Mouse (Mus musculus): ENCODE measurements around the gene Kremen2. TPM values are rescaled to one million over a fixed set of nuclear protein-coding genes. Genes with fewer than 3 reads are reported as not detected.
"Not testable (repeated sequence)": the region's sequence is repeated elsewhere in the genome, so short reads cannot be mapped to it uniquely, and the experiment has no call there.

Gene Kremen2
- polyA plus RNA-seq, 1 experiment from 2014 or later, result 1.6 TPM

GRCm38 (mm10) chr17:23776216-23776615, 30.6 kb upstream of the Kremen2 start:
- Histone ChIP-seq H3K9ac (no peak overlapping the region), H3K27ac (no peak overlapping the region), H3K4me3 (replicated peaks) (no peak overlapping the region), H3K9me3 (no peaks in the 10 kb centered on the region), H3K4me2 (no peak overlapping the region), H3K36me3 (replicated peaks) (no peaks in the 10 kb centered on the region; the same call in 1 of the 2 replicates), H3K4me1 (peaks cover 6% of the 10 kb centered on the region; the same call in 1 of the 2 replicates), H3K27me3 (no peaks in the 10 kb centered on the region)
- WGBS, result 79% methylated on average over 10 of the region's 10 CpGs
- no peak for ATAC-seq (ENCODE audit: low FRiP score)

DNA sequence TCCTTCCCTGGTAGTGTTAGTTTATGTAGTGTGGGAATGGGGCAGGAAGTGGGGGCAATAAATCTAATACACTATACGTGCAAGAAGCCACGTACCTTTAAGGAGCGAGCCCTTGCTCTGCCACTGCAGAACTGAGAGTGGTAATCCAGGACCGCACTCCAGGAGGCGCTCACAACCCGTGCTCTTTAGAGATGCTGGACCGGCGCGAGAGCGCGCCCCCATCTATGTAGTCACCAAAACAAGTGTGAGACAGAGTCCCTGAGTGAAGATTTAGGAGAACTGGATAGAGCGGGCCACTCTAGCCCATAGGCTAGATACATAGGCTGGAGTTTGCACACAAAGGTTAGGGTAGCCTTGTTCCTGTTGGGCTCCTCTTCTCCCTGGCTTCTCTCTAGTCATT, 28.5 kb upstream of the Kremen2 start:
- Histone ChIP-seq H3K9ac (no peak overlapping the region), H3K4me3 (replicated peaks) (no peak overlapping the region), H3K4me2 (no peak overlapping the region), H3K27me3 (no peaks in the 10 kb centered on the region), H3K27ac (no peak overlapping the region), H3K36me3 (replicated peaks) (peaks cover 1% of the 10 kb centered on the region; the same call in 1 of the 2 replicates), H3K9me3 (no peaks in the 10 kb centered on the region), H3K4me1 (peaks cover 19% of the 10 kb centered on the region)
- WGBS, result 4% methylated on average over 12 of the region's 12 CpGs
- ATAC-seq (ENCODE audit: low FRiP score), result peak; percentile 25; the same call in 1 of the 2 replicates

DNA sequence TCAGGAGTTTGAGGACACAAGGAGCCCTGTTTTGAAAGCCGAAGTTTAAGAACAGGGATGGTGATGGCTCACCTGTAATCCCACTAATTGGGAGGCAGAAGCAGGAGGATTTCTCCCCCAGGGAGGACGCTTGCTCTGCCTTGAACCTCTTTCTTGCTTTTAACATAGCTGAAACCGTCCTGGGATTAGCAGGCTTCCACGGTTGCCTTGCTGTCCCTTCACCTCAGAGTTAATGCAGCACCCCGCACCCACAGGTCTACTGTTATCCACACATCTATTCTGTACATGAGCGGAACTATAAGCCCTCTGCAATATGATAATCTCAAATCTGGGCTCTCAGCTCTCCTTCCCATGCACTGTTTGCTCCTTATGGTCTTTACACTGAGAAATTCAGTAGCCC, 28.0 kb upstream of the Kremen2 start:
- H3K9ac ChIP-seq, result no peak overlapping the region
- no peak overlapping the region for H3K4me2 ChIP-seq
- 77% methylated on average over 6 of the region's 6 CpGs for WGBS
- no peaks in the 10 kb centered on the region for H3K9me3 ChIP-seq
- peaks cover 19% of the 10 kb centered on the region for H3K4me1 ChIP-seq
- no peaks in the 10 kb centered on the region for H3K27me3 ChIP-seq
- no peak overlapping the region for H3K4me3 ChIP-seq (replicated peaks)
- H3K36me3 ChIP-seq (replicated peaks), result peaks cover 4% of the 10 kb centered on the region
- ATAC-seq (ENCODE audit: low FRiP score), result no peak
- H3K27ac ChIP-seq, result no peak overlapping the region

GRCm38 (mm10) chr17:23772219-23772556, 26.6 kb upstream of the Kremen2 start:
- Histone ChIP-seq H3K36me3 (replicated peaks) (peaks cover 14% of the 10 kb centered on the region), H3K4me3 (replicated peaks) (peak overlapping the region; percentile 89; the same call in 1 of the 2 replicates), H3K4me1 (peaks cover 19% of the 10 kb centered on the region), H3K4me2 (peak overlapping the region; percentile 64)
- 87% methylated on average over 2 of the region's 2 CpGs for WGBS
- H3K27me3 ChIP-seq; H3K9ac ChIP-seq; H3K9me3 ChIP-seq; H3K27ac ChIP-seq; ATAC-seq (ENCODE audit: low FRiP score): not testable (repeated sequence)

- Histone ChIP-seq H3K9ac (peak within 1 kb of the TSS; percentile 94), H3K9me3 (no peaks in the 10 kb centered on the region), H3K27me3 (no peaks in the 10 kb centered on the region), H3K27ac (peak within 1 kb of the TSS; percentile 88), H3K4me1 (peaks cover 19% of the 10 kb centered on the region), H3K4me3 (replicated peaks) (peak within 1 kb of the TSS; percentile 89), H3K36me3 (replicated peaks) (peaks cover 14% of the 10 kb centered on the region), H3K4me2 (peak within 1 kb of the TSS; percentile 64)
- WGBS, result 3% methylated on average over 58 of the region's 58 CpGs
- peak; percentile 98 for ATAC-seq (ENCODE audit: low FRiP score)
Observed at GRCm38 (mm10) chr17:23771284-23772218, 25.9 kb upstream of the Kremen2 start, which contains the start of gene Flywch1. Gene Flywch1, minus strand, starts transcription at chr17:23771602.

DNA sequence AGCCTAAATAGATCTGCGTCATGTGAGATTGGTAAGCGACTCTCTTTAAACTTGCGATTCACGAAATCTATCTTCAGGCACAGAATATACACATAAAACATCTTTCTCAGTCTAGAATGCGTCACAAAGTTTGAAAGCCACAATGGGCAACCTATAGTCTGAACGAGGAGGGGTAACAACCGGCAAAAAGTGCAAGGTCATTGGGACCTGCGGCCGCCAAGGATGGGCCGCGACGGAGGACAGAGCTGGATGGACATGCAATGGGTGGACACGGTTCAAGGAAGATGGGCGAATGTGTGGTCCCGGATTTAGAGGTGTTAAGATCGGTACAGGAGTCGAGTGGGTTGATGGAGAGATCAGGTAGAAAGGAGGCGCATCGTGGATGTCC, 25.3 kb upstream of the Kremen2 start:
- H3K4me3 ChIP-seq (replicated peaks), result peak overlapping the region; percentile 89
- H3K4me2 ChIP-seq, result peak overlapping the region; percentile 64
- peak overlapping the region; percentile 88 for H3K27ac ChIP-seq
- no peaks in the 10 kb centered on the region for H3K27me3 ChIP-seq
- H3K36me3 ChIP-seq (replicated peaks), result peaks cover 14% of the 10 kb centered on the region
- H3K9me3 ChIP-seq, result no peaks in the 10 kb centered on the region
- peak overlapping the region; percentile 94 for H3K9ac ChIP-seq
- under 1% methylated on average over 19 of the region's 19 CpGs for WGBS
- ATAC-seq (ENCODE audit: low FRiP score), result peak; percentile 34; the same call in 1 of the 2 replicates
- peaks cover 19% of the 10 kb centered on the region for H3K4me1 ChIP-seq

DNA sequence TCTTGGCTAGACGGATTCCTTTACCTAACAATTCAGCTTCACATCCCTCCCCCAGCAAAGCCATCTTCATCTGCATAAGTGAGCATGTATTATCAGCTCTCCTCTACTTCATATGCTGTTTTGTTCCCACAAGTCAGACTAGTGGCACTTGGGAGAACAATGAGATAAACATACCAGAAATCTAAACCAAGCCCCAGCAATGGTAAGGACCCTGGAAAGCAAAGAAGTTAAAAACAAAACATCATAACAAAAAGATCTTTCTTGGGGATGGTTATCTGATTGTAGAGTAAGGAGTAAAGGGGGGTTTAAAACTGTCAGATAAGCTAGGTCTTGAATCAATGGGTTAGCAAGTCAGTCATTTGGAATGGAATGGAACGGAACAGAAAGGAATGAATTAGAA, 24.9 kb upstream of the Kremen2 start:
- H3K27ac ChIP-seq, result peak overlapping the region; percentile 88
- peak overlapping the region; percentile 89 for H3K4me3 ChIP-seq (replicated peaks)
- WGBS, result 8% methylated on average over 2 of the region's 2 CpGs

DNA sequence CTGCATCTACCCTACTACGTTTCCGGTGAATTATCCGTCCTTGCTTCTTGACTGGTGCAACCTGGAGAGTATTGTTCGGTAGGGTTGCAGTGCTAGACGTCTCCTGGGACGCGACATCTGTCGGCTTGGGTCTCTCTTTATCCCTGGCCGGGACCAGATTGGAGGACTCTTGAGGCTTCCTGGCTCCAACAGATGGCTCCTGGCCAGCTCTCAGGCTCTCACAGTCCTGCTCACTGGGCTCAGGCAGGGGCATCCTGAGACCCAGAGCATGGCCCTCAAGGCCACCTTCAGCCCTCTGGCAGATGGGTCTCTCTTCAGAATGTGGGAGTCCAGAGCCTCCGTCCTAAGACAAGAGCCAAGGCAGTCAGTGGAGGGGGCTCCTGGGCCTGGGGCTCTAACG, 17.3 kb upstream of the Kremen2 start:
- Histone ChIP-seq H3K9ac (no peak overlapping the region), H3K4me3 (replicated peaks) (no peak overlapping the region), H3K27me3 (no peaks in the 10 kb centered on the region), H3K36me3 (replicated peaks) (peaks cover 61% of the 10 kb centered on the region), H3K4me2 (no peak overlapping the region), H3K27ac (no peak overlapping the region), H3K9me3 (no peaks in the 10 kb centered on the region), H3K4me1 (peaks cover 3% of the 10 kb centered on the region; the same call in 1 of the 2 replicates)
- 93% methylated on average over 11 of the region's 11 CpGs for WGBS
- no peak for ATAC-seq (ENCODE audit: low FRiP score)

More for the DNA sequence above, 24.9 kb upstream of the Kremen2 start:
- H3K9ac ChIP-seq, result peak overlapping the region; percentile 94
- no peak for ATAC-seq (ENCODE audit: low FRiP score)
- no peaks in the 10 kb centered on the region for H3K27me3 ChIP-seq
- no peaks in the 10 kb centered on the region for H3K9me3 ChIP-seq
- peak overlapping the region; percentile 64 for H3K4me2 ChIP-seq
- H3K4me1 ChIP-seq, result peaks cover 19% of the 10 kb centered on the region
- H3K36me3 ChIP-seq (replicated peaks), result peaks cover 14% of the 10 kb centered on the region

DNA sequence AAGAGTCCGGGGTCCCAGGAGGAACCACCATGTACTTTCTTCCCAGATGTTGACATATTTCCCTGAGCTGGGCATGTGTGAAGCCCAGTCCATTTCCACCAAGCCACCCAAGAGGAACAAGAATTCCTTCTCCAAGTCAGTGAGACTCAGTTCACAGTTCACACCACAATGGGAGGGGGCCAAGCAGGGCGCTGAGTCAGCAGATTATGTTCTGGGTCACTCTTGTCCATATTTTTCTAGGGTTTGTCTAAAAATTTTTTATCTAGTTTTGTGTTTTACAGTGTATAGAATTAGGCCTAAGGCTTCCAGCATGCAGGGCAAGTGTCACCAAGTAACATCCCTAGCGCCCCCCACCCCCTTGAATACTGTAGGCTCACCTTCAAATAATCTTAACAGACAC, 15.5 kb upstream of the Kremen2 start:
- no peak overlapping the region for H3K4me2 ChIP-seq
- WGBS, result 93% methylated on average over 3 of the region's 3 CpGs
- no peak overlapping the region for H3K9ac ChIP-seq
- ATAC-seq (ENCODE audit: low FRiP score), result no peak
- H3K4me3 ChIP-seq (replicated peaks), result no peak overlapping the region
- H3K4me1 ChIP-seq, result peaks cover 3% of the 10 kb centered on the region; the same call in 1 of the 2 replicates
- no peaks in the 10 kb centered on the region for H3K27me3 ChIP-seq
- H3K36me3 ChIP-seq (replicated peaks), result peaks cover 76% of the 10 kb centered on the region
- no peaks in the 10 kb centered on the region for H3K9me3 ChIP-seq
- H3K27ac ChIP-seq, result no peak overlapping the region

GRCm38 (mm10) chr17:23760231-23760630, 14.6 kb upstream of the Kremen2 start:
- 95% methylated on average over 9 of the region's 9 CpGs for WGBS
- Histone ChIP-seq H3K9ac (no peak overlapping the region), H3K27me3 (no peaks in the 10 kb centered on the region), H3K4me1 (peaks cover 3% of the 10 kb centered on the region; the same call in 1 of the 2 replicates), H3K27ac (no peak overlapping the region), H3K36me3 (replicated peaks) (peaks cover 85% of the 10 kb centered on the region), H3K4me3 (replicated peaks) (no peak overlapping the region), H3K9me3 (no peaks in the 10 kb centered on the region), H3K4me2 (no peak overlapping the region)
- no peak for ATAC-seq (ENCODE audit: low FRiP score)

DNA sequence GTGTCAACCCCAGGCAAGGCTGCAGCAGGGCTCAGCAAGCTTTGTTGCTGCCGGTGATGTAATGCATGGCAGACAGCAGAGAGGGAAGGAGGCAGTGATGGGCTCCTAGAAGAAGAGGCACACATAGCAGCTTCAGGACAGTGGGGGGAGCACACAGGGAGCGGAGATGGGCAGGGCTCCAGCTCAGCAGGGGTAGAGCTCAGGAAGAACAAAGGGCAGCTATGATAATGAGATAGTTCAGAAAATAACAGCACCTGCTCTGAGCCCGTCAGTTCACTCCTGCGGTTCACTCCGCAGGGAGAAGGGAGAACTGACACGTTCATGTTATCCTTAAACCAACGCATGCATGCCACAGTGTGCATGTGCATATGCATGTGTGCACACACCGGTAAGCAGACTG, 13.2 kb upstream of the Kremen2 start:
- Histone ChIP-seq H3K27me3 (no peaks in the 10 kb centered on the region), H3K9me3 (no peaks in the 10 kb centered on the region), H3K4me3 (replicated peaks) (no peak overlapping the region), H3K4me1 (peaks cover 3% of the 10 kb centered on the region; the same call in 1 of the 2 replicates), H3K27ac (no peak overlapping the region), H3K4me2 (no peak overlapping the region), H3K36me3 (replicated peaks) (peaks cover 93% of the 10 kb centered on the region), H3K9ac (no peak overlapping the region)
- WGBS, result 83% methylated on average over 8 of the region's 8 CpGs
- ATAC-seq (ENCODE audit: low FRiP score), result no peak

DNA sequence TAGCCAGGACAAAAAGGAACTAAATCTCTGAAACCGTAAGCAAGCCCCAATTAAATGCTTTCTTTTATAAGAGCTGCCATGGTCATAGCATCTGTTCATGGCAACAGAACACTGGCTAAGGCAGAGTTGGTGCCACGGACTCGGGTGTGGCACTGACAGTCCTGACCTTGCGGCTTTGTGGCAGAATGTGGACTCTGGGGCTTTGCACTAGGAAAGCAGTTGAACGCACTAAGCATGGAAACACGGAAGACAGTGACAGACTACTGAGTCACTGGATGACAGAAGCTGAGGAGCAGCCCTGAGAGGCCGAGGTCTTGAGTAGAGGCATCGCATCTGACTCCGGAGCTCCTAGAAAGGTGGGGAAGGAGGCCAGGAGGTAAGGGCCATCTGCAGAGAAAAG, 11.9 kb upstream of the Kremen2 start:
- H3K36me3 ChIP-seq (replicated peaks), result peaks cover 97% of the 10 kb centered on the region
- 96% methylated on average over 9 of the region's 9 CpGs for WGBS

More for the DNA sequence above, 11.9 kb upstream of the Kremen2 start:
- no peak for ATAC-seq (ENCODE audit: low FRiP score)
- no peaks in the 10 kb centered on the region for H3K9me3 ChIP-seq
- no peak overlapping the region for H3K4me3 ChIP-seq (replicated peaks)
- no peak overlapping the region for H3K9ac ChIP-seq
- H3K27me3 ChIP-seq, result no peaks in the 10 kb centered on the region
- H3K4me2 ChIP-seq, result no peak overlapping the region
- H3K4me1 ChIP-seq, result peaks cover 3% of the 10 kb centered on the region; the same call in 1 of the 2 replicates
- H3K27ac ChIP-seq, result no peak overlapping the region
